Mouse (Mus musculus): ENCODE data around the gene Mrgpre.

The Mrgpre gene

GRCm38 (mm10) chr7:143777375-143777774 is 6.9 kb downstream of the Mrgpre start:
- DNase-seq (ENCODE audit: low spot score in 2 of 2), result no peak

GRCm38 (mm10) chr7:143776137-143776536 is 8.2 kb downstream of the Mrgpre start:
- DNase-seq (ENCODE audit: low spot score in 2 of 2), result no peak

DNA sequence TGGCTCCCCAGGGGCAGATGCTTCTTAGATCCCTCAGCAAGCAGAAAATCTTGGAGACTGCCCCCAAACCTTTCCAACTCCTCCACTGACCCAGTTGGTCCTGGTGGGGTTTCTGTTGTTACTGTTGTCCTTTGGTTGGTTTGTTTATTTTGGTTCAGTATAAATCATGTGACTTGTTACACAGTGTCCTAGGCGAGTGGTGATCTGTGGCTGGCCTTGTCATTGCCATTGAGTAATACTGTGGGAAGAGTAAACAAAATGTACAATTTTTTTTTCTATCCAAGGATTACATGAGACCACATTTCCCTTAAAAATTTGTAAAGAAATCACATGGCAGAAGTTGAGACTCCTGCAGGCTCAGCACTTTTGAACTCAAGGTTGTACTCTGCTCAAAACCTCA is 14.8 kb downstream of the Mrgpre start:
- DNase-seq (ENCODE audit: low spot score in 2 of 2), result no peak

DNA sequence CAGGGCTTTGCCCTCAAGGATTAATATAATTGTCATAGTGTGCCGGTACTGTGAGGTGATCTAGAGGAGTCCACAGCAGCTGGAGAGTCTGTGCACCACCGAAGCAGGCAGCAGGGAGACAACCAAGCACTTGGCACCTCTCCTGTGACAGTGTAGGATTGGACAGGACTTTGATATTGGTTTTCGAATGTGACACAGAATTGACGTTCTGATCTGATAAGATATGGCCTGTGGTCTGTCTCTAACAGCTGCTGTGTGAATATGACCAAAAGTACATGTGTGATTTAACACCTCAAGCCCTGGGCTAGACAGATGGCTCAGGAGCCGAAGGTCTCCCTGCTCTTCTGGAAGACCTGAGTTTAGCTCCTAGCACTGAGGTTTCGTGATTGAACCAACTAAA is 16.0 kb downstream of the Mrgpre start:
- no peak for DNase-seq (ENCODE audit: low spot score in 2 of 2)

DNA sequence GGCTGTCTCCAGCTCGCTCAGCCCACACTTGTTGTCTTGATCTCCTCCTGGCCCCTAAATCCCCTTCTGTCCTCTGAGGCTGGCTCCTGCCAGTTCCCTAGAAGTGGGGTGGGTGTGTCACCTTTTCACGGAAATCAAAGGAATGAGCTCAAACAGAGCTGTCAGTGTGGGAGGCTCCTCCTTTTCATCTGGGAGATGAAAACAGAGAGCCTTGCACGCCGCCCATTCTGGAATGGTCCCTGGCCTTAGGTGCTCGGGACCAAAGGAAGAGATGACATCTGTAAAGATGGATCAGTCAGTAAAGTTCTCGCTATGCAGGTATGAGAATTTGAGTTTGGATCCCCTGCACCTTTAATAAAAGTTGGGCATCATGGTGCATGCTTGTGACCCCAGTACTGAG is 17.4 kb downstream of the Mrgpre start, which contains the start of gene Mrgprg:
Mrgprg (minus strand) TSS at position 101 of the 400 bp plus-strand sequence.
- DNase-seq (ENCODE audit: low spot score in 2 of 2), result no peak

GRCm38 (mm10) chr7:143764876-143765530 is 19.3 kb downstream of the Mrgpre start:
- no peak for DNase-seq (ENCODE audit: low spot score in 2 of 2)

DNA sequence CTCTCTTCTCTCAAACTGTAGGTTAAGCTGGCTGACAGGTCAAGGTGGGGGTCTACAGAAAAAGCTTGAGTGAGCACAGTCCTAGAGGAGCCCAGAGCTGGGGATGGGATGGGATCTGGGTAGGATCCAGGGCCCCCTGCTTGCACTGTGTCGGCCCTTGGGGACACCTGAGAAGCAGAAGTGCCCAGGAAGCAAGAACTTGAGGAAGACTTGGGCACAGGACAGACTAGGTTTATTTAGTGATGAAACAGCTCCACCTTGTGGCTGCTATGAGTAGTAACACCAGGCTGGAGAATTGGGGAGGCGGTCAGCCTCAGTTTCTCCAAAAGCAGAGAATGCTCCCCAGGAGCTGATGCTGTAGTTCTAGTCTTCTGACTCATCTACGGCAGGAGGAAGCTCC is 20.5 kb downstream of the Mrgpre start:
- no peak for DNase-seq (ENCODE audit: low spot score in 2 of 2)

- no peak for DNase-seq (ENCODE audit: low spot score in 2 of 2)
These were observed 25.3 kb downstream of the Mrgpre start for GRCm38 (mm10) chr7:143758956-143759355.

DNA sequence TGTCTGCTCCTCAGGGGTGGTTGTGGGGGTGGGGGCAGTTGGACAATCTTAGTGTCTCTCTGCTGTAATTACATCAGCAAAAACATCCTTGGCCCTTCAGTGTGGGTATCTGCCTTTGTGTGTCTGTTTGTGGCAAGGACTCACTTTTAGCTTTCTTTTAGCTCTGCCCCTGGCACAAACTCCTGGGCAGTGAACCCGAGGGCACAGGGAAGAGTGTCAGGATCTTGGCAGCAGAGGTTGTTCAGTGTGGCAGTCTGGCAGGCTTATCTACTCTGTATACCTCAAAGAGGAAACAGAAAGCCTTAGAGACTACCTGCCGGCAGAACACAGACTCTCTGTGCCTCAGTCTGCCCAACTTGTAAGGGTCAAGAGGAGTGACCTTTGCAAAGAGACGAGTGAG is 26.6 kb downstream of the Mrgpre start:
- no peak for DNase-seq (ENCODE audit: low spot score in 2 of 2)

DNA sequence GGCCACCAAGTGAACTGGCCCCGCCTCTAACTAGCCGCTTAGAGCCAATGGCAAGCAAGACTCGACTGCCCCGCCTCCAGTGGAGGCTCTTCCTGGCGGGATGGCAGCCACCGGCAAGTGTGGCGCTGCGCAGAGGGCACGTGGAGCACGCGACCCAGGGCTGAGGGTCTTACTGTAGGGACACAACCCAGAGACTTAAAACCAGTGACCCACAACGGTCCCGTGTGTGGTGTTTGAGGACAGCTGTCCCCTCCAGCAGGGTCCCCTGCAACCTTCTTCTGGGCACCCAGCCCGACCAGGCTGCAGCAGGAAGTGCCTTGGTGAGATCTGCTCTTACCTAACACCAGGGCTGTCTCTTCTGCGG is 27.3 kb downstream of the Mrgpre start:
- peak; percentile 61 to 76 for DNase-seq (ENCODE audit: low spot score in 2 of 2)

- no peak for DNase-seq (ENCODE audit: low spot score in 2 of 2)
These were observed 27.9 kb downstream of the Mrgpre start, which contains the start of gene Osbpl5 for GRCm38 (mm10) chr7:143756125-143757026. Gene Osbpl5, minus strand, starts transcription at chr7:143756985.

- DNase-seq (ENCODE audit: low spot score in 2 of 2), result peak in 1 of 2 experiments; percentile 22
These were observed 28.8 kb downstream of the Mrgpre start for GRCm38 (mm10) chr7:143755357-143756124.

- DNase-seq (ENCODE audit: low spot score in 2 of 2), result peak; percentile 34 to 63
These were observed 30.1 kb downstream of the Mrgpre start for GRCm38 (mm10) chr7:143753990-143754715.

DNA sequence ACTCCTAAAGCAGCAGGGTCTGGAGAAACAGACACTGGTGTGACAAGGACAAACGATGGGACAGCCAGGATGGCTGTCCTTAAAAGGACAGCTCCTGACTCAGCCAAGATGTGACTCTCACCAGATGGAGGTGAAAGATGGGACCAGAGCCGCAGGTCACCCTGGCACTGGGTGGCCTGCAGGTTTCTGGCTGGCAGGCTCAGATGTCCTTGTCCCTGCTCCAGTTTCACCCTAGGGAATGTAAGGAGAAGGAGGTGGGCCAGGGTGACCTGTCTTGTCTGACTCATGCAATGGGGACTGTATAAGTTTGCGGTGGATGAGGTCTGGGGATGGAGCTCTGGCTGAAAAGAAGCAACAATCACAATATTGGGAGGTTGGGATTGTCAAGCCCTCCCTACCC is 31.7 kb downstream of the Mrgpre start:
- no peak for DNase-seq (ENCODE audit: low spot score in 2 of 2)

GRCm38 (mm10) chr7:143752056-143752455 is 32.2 kb downstream of the Mrgpre start:
- DNase-seq (ENCODE audit: low spot score in 2 of 2), result no peak

DNA sequence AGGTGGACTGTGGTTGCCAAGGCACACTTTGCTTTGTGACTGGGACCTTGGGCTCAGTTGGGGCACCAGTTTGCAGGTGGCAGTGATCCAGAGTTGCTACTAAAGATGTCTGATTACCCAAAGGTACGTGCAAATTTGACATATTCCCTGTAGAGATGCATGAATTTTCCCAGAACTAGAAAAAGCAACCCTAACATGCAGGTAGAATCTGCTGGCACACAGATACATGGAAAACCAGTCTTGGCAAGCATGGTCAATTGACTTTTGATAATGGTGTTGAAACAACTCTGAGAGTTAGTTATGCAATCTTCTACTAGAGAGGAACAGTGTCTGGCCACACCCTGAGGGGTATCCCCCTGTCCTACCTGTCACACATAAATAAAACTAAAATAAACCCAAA is 32.9 kb downstream of the Mrgpre start:
- DNase-seq (ENCODE audit: low spot score in 2 of 2), result no peak

- no peak for DNase-seq (ENCODE audit: low spot score in 2 of 2)
These were observed 35.3 kb downstream of the Mrgpre start for GRCm38 (mm10) chr7:143749045-143749444.

DNA sequence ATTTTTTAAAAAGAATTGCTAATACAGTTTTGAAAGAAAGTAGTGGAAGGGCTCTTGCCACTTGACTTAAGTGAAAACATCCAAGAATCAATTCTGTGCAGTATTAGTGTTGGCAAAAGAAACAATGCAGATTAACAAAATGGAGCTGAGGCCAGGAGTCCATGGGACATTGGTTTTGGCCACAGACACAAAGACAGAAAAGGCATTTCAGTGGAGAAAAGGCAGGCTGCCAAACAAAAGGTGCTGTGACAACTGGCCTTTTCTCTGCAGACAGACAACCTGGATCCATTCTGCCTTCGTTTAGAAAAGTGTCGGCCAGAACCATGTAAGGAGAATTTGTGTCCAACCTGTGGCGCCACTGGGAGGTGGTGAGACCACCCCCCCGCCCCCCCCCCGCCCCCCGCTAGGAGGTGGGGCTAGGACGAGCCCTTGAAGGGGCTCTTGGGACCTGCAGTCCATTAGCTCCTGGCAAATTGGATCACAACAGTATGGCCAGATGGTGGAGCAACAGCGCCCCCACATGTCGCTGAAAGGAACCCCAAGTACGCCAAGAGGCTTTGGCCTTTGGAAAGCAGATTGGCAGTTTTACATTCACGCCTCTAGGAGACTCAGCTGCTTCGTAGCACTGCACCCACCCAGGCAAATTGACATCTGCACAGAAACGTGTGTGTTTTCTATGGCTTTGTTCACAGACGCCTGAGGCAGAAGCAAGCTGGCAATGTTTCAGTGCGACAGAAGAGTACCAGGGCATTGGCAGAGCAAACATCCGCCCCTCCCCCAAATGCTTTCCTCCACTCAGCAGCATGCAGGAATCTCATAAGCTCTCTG is 36.0 kb downstream of the Mrgpre start:
- DNase-seq (ENCODE audit: low spot score in 2 of 2), result peak; percentile 85 to 89

DNA sequence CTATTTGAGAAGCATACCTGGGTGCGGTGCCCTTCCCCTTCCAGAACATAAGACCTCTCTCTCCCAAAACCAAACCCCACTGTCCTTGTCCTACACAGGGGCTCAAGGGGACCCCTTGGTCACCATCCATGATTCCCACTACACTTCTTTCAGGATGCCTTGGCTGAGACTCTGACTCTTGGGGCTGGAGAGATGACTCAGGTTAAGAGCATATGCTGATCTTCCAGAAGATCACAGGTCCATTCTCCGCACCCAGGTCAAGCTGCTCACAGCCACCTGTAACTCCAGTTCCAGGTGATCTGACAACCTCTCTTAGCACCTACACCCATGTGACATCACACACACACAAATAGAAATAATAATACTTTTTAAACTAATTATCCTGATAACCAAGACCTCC is 43.6 kb downstream of the Mrgpre start:
- DNase-seq (ENCODE audit: low spot score in 2 of 2), result no peak
